Mouse (Mus musculus) left cerebral cortex, adult 8-10 months (tissue): ENCODE data around the gene Nav2. TPM values are rescaled to one million over a fixed set of nuclear protein-coding genes. Genes with fewer than 3 reads are reported as not detected.

Experiments used
- DNase-seq, 2 experiments: peaks; one replicate each; pipeline ENCODE4 v3.0.0; 2022; ENCODE audit warnings: low spot score in 2 of 2
- total RNA-seq, 4 experiments: library from RNA; stranded (reverse); gene quantifications; 2 replicates each; pipeline ENCODE4 v1.2.4; 2022

The Nav2 gene
- total RNA-seq, 4 experiments from 2014 or later: 76.7 to 101 (median 89.2) TPM

DNA sequence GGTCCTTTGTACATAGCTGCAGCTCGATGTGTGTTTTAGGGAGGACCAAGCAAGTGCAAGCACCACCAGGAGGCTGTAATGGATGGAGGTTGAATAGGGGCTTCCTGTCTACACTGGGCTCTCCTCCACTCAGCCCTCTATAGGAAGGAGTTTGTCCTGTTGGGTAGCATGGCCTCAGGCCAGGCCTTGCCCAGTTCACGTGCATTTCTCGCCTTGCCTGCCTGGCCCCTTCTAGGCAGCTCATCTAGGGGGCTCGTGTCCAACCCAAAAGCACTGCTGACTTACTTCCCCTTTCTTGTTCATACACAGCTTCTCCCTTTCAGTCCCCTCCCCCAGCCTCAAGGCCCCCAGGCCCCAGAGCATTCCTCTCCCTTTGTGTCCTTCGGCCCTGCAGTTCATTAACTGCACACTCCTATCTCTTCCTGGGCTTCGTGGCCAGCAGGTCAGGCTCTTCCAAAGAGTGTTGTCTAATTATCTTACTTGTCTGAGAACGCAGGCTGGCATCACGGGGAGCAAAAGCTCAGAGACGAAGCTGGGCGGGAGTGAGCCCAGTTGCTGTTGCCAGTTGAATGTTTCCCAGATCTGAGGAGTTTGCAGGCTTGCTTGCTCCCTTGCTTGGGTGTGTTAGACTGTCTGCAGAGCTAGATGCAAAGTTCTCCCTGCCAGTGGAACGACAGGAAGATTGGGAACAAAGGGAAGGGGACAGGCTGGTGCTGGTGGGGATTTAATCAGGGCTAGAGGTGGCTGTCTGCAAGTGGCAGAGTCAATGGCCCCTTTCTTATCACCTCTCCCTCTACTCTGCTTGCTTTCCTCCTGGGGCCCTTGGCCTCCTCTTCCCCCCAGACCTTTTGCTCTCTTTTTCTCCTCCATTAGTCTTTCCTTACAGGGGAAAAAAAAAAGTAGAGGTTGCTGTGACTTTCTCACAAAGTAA, 636.5 kb downstream of the Nav2 start:
- no peak for DNase-seq

DNA sequence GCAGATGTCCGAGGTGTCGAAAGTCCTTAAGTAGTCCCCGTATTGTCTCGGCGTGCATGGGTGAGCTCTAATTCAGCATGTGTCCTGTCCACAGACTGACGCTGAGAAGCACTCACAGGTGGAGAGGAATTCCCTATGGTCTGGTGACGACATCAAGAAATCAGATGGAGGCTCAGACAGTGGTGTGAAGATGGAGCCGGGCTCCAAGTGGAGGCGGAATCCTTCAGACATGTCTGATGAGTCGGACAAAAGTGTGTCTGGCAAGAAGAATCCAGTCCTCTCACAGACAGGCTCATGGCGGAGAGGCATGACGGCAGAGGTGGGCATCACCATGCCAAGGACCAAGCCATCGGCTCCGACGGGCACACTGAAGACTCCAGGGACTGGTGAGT, 637.2 kb downstream of the Nav2 start:
- DNase-seq: no peak

DNA sequence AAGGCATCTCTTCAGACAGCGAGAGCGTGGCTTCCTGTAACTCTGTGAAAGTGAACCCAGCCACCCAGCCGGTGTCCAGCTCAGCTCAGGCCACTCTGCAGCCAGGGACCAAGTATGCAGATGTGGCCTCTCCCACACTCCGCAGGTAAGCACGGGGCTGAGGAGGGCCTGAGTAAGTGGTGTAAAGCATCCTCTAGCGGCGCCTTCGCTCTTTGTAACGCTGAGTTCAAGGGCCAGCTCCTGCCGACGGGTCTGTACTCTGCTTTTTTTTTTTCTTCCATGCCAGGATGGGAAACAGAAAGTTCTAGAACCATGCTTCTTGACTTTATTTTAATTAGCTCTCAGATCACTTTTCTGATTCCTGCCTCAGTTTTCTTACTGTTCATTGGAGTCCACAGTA, 639.9 kb downstream of the Nav2 start:
- no peak for DNase-seq

DNA sequence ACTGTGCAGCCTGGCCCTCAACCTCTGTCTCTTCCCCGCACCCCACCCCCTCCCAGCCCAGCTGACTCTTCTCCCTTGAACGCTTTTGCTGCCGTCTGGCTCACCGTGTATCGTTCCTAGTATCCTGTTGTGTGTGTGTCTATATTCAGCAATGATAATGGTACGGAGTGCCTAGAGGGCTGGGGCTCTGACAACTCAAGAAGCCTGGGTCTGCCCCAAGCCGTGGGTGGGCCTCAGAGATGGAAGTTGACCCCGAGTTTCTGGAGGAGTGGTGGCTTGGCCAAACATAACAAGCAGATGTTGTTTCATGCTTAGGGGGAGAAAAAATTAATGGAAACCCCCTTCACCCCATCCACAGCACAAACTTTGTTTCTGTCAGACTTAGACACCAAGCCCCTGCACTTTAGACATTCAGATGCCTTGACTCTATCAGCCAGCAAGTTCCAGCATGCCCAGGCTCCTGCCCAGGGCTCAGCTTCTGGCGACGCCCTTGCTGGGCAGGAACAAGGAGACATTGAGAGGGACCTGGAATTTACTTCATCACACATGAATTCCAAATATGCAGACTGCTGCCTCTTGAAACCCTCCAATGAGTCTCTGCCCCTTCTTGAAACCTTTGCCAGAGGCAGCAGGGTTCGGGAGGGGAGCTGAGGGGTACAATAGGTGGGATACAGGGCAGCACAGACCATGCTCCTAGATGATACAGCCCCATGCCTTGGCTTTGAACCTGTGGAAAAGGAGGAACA, 644.9 kb downstream of the Nav2 start:
- no peak for DNase-seq

DNA sequence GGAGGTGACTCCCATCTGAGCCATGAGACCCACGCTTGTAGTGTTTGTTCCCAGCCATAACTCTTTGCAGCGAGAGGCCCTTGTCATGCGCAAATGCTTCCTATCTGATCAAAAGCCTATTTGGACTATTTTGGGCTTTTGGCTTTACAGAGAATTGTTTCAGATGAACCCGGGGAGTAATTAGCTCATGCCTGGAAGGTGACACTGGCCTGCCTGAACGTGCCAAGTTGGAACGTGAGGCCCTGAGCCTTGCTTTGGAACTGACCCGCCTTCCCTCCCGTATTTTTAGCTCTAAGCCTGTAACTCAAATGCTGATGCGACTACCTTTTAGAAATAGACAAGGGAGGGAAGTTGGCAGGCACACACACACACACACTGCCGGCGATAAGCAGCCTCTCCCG, 649.7 kb downstream of the Nav2 start:
- DNase-seq: no peak

DNA sequence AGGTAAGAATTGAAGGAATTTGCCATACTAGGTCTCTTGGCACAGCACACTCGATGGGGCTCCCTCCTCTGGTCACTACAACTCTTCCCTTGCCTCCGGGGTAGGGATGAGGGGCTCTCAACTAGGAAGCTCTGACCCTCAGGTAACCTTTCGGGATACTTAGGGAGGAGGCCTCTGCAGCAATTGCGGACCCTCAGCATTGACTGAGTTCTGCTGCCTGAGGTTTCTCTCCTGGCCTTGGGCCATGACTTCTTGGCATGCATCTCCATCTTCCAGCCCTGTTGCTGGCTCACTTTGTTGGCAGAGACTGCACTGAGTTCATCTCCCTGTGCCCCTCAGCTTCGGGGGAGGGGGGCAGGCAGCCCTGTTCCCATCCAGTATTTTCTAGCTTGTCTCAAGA, 650.4 kb downstream of the Nav2 start:
- no peak for DNase-seq

DNA sequence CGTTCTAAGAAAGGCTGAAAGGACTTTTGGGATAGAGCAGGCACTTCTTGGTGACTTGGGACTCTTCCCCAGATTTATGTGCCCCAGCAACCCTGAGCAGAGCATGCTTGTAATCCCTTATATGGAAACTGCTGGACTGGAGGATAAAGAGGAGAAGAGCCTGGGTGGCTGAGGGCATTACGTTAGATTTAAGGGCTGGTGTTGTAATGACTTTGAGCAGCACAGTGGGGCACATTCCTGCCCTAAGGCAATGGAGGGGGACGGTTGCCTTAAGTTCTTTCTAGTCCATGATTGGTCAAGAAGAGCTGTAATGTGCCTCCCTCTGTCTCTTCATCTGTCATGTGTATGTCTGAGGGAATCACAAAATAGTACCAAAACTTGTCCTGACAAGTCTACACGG, 651.5 kb downstream of the Nav2 start:
- DNase-seq: no peak

DNA sequence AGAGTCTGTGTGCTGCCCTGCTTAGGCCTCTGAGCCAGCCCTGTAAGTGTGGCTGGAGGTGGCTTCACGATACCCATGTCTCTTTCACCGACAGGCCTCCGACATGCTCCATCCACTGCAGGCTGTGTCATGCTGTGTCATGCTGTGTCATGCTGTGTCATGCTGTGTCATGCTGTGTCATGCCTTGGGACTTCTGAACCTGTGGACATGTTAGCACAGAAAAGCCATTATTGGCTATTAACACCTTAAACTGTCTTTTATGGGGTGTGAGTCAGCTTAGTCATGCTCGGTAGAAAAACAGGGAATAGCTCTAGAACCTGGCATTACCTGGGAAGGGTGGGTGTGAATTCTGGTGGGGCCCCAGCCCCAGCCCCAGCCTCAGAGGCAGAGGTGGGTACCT, 653.9 kb downstream of the Nav2 start:
- DNase-seq: no peak

DNA sequence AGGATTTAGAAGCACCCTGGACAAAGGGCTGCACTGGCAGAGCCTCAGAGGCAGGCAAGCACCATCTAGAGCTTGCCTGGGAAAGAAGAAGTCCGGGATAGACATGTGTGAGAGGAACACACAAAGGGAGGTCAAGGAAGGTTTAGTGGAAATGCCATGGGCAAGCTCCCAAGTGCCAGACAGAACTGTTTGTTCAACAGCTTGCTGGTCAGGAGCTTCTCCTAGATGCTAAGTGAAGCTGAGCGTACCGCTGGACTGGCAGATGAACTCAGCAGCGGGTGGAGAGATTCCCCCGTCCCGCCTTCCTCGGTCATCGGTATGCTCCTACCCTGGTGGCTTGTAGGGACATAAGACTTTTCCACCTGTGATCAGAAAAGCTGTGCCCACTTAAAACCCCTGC, 654.3 kb downstream of the Nav2 start:
- no peak for DNase-seq

DNA sequence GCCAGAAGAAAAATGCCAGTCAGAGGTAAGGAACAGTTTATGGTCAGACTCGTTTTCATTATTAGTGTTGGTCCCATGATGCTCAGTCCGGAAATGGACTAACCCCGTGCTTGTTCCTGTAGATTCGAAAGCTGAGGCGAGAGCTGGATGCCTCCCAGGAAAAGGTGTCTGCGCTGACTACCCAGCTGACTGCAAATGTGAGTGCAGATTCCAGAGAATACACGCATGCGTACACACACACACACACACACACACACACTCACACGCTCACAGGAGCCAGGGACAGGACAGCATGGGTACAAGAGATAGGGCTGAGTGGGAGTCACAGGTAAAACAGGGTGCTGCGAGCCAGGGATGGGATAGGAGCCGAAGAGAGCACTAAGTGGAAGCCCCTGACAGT, 656.6 kb downstream of the Nav2 start:
- no peak for DNase-seq

DNA sequence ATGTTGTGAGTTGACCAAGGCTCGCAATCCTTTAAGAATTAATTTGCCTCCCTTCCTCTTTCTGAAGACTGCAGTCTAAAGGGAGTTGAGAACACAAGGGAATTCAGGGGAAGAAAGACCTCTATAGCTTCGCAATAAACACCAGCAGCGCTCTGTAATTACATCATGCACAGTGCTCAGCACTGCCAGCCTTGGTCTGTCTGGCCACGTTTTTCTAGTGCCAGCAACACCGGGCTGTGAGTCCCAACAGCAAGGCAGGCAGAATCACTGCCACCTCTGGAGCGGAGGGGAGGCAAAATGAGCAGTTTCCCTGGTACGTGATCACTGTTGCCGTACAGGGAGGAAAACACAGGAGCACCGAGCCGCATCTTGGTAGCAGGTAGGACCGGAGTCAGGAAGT, 657.3 kb downstream of the Nav2 start:
- no peak for DNase-seq

DNA sequence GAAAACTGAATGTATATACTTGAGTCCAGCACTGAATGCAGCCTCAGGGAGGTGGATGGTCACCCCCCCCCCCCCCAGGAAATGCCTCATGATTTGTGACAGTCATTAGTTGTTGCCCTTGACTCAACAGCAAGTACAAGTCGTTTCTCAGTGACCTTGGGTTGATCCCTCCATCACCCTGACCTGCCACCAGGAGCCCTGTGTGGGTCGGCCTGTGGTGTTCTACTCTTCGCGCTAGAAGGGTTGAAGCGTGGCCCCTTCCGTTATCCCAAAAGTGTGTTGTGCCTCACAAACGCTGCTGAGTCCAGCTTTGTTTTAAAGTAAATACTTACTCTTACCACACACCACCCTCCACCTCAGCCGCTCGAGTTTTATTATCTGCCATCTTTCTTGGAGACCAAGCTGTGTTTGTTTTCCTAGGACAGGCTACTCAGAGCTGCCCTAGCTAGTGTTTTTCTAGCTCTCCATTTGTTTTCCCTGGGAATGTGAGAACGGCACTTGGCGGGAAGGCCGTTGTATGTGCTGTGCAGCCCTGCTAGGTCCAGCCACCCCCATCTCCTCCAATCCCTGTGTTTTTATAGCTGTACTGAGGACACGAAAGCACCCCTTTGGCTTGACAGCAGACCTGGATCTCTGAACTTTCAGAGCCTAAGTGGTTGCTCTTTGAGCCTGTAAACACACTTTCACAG, 659.0 kb downstream of the Nav2 start:
- DNase-seq: no peak

DNA sequence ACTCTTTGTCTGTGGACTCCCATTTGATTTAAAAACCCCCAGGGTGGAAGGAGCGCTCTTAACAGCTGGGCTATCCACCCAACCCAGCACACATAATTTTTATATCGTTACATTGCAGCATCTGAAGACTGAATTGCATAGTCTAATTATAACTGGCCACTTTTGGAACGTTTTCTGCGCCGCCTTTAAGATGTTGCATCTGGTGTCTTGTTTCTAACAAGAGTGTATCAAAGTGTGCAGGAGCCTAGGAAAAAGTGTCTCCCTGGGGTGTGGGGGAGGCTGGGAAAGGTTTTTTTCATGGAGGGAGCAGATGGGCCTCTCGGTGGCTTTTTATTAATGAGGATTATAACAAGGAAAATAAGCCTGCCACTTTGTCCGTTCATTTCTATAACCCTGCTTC, 661.1 kb downstream of the Nav2 start:
- peak in 1 of 2 experiments; percentile 86 for DNase-seq

DNA sequence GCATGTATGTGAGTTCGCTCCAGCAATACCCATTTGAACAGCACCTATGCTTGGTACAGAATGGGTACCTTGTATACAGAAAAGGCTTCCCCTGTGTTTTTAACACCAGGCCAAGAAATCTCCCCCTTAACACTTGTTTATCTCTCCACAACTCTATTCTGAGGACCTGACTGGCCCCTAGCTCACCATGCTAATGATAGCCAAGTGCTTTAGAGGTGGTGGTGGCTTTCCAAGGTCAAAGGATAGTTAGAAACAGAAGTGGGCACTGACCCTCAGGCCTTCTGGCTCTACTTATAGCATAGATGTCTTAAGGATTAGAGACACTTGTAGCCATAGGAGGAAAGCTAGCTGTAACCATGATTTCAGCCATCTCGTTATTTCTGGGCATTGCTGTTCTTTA, 663.1 kb downstream of the Nav2 start:
- DNase-seq: no peak

DNA sequence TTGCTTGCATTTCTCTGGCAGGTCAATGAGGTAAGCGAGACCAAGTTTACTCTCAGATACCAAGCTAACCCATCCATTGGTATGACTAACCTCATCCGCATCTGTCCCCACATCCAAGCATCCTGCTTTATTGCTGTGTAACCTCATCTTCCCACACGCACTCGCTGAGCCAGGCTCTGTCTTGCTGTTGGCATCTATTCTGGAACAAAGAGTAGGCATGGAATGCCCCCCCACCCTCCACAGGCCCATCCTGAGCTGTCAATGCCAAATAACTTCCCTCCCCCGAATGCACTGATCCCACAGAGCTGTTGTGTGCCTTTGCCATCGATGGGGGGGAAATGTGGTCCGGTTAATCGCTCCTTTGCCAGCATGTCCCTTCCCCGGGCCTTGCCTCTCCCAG, 666.7 kb downstream of the Nav2 start:
- DNase-seq: peak in 1 of 2 experiments; percentile 68

DNA sequence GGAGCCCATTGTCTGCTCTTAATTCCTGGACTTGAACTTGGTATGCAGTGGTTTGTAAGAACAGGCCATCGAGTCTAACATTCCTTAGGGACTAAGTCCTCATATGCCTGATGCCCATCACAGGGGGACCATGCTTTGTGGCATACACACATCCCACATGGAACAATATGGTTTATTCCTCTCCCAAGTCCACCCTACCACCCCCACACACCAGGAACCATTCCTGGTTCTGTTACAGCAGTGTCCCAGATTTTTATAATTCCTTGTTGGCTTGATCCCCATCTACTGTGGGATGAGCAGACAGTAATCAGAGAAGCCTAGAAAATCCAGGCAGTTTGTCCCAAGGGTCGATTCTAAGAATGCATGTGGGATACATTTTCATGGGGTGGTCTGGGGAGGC, 668.6 kb downstream of the Nav2 start:
- DNase-seq: peak in 1 of 2 experiments; percentile 54

DNA sequence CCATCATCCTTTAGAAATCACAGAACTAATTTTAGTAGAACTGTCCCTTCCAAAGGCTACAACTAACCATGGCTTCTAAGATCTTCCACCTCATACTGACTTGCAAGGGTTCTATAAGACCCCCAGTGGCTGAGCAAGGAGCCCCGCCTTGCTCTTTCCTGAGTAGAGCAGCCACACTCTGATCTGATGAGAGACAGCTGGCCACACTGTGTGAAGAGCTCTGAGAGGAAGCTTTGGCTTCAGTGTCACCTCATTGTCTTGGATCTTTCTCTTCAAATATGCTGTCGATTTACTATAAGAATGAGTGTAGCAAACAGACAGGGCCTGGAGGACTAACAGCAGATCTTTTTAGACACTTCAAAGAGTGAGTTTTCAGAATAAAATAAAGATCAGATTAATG, 673.4 kb downstream of the Nav2 start:
- DNase-seq: no peak

DNA sequence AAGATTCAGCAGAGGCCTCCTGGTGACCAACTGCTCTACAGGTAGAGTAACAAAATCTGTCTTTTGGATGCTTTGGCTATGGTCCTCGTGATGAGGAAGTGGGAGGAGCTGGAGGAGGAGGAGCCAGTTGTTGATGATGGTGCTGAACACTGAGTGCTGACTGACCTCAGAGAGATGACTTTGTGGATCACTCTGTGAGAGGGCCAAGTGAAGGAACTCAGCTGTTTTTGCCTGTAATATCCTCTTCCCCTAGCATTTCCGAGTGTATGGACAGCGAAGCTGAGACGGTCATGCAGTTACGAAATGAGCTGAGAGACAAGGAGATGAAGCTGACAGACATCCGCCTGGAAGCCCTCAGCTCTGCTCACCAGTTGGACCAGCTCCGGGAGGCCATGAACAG, 674.0 kb downstream of the Nav2 start:
- no peak for DNase-seq

DNA sequence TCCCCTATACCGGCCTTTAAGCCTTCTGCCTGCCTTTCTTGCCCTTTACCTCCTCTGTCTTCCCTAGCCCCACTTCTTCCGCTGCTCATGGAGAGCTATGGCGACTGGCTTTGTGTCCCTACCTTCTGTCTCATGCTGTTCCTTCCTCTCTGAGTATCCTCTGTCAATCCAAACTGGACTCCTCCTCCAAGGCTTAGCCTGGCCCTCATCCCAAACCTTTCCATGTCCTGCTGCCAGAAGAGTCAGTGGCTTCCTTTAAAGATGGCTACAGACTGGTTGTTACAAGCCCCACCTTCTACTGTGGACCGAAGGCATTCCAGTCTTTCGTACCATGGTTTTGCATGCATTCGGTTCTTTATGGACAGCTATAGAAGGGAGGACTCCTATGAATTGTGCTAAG, 674.7 kb downstream of the Nav2 start:
- DNase-seq: no peak

DNA sequence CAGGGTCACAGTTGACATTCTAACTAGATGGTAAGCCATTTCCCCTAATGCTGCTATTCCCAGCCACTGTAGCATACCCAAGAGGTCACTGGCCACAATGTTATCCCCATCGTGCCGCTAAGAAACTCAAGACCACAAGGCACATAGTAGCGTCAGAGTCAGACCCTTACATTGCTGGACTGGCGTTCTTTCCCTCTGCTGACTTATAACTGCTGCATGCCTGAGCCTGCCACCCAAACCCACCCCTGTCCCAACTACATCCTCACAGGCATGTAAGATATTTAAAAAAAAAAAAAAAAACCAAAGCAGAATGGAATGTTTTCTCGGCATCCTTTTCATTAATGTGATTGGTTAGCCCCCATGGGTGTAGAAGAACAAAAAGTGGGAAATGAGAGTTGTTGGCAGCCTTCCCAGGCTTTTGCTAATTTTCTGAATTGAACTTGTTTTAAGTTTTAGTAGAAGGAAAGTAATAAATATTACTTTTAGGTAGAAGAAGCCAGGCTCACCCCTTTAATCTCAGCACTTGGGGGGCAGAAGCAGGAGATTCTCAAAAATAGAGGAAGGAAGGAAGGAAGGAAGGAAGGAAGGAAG, 678.1 kb downstream of the Nav2 start:
- DNase-seq: no peak

DNA sequence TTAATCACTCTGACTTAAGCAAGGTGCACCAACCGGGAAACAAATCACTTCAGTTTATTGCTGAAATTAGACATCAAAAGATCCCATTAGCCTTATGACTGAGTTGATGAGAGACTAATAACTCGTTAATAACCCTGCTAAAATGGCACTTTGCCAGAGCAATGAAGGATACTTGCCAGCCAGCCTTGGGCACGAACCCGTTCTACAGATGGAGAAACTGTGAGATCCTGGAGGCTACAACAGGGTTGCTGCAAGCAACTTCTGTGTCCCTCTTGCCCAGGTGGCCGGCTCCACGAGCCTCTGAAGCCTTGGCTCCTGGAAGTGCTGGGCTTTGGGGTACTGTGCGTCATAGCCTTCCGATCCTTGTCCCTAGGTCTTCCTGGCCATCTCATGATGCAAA, 681.1 kb downstream of the Nav2 start:
- DNase-seq: no peak

DNA sequence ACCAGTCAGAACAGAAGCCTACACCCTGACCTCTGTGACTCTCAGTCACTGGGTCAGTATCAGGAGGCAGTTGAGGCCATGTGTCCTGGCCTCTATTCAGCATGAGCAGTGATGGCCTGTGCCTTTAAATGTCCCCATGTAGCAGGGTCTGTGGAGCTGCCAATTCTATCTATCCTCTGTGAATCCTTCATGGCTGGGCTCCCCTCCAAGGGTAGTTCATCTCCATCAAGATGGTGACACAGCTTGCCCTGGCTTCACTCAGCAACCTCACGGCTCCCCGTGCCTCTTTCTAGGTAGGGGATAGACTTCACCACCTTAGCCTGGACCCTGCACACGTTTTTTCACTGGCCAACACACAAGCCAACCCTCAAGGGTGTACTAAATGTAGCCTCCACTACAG, 689.3 kb downstream of the Nav2 start:
- no peak for DNase-seq
